Mouse (Mus musculus) lung, adult 18-20 months (tissue): Measurements from ENCODE around the gene Lama4.

Experiments used
- DNase-seq, 2 experiments: peaks; one replicate each; pipeline ENCODE4 v3.0.0; 2022; ENCODE audit warnings: mixed read lengths in 2 of 2

Lama4 gene

GRCm38 (mm10) chr10:38995896-38996295 is 30.6 kb downstream of the Lama4 start:
- DNase-seq, result no peak

GRCm38 (mm10) chr10:39000951-39001350 is 35.6 kb downstream of the Lama4 start:
- DNase-seq, result no peak

GRCm38 (mm10) chr10:39002521-39002920 is 37.2 kb downstream of the Lama4 start:
- DNase-seq, result no peak

GRCm38 (mm10) chr10:39003520-39003919 is 38.2 kb downstream of the Lama4 start:
- DNase-seq, result no peak

DNA sequence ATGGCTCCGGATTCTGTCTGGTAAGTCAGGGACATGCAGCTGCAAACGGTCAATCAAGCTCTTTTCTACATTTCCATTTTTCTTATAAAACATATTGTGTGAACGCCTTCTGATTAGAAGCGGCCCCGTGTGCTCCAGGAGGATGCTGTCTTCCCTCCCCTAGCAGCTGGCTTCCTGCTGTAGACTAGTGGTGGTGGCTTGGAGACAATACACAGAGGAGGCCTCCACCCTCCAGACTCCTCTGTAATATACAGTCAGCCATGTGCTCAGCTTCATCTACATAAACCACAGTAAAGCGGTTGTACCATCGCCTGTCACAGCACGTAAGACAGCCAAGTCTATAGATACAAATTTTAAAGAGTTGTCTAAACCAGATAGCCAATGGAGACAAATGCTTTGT is 40.2 kb downstream of the Lama4 start:
- DNase-seq, result no peak

DNA sequence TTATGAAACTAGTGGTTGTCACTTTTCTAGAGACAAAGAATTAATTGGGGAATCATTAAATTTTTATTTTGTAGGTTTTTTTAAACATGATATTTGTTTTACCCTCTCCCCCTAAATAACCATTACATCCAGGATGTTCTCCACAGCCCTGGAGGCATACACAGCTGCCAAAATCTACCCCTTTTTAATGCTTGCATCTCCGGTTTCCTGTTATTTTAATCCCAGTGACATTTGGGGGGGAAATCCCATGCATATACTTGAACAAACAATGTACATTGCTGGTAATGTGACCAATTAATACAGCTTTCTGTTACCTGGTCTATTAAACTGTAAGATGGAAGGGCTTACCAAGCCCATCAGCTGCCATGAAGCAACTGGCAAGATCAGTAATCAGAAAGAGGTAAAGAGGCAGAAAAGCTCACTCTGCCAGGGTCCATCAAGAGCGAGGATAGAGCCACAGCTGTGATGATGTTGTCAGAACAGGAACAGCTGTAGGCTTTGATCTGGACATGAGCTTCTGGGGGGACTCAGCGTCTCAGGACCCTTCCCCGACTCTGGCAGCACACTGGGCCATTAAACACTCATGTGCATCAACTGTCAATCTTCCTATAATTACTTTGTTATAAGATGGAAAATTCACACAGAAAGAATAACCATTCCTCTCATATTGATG is 41.3 kb downstream of the Lama4 start:
- no peak for DNase-seq

DNA sequence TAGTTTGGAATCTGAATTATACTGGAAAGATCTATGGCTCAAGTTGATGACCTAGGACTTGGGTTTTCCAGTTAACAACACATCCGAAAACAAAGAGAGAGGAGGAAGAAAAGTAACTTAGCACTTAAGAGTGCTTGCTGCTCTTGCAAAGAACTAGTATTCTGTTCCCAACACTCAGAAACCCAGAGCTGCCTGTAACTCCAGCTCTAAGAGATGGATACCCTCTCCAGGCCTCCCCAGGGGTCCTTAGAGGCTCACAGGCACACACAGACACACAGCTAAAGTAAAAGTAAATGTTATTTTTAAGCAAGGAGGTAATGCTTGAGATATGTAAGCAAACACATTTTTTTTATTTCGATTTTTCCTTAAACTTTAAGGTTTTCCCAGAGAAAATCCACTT is 49.5 kb downstream of the Lama4 start:
- DNase-seq, result no peak

GRCm38 (mm10) chr10:39017986-39018385 is 52.7 kb downstream of the Lama4 start:
- DNase-seq, result no peak

- DNase-seq, result no peak
Observed at GRCm38 (mm10) chr10:39018635-39019034, 53.3 kb downstream of the Lama4 start.

DNA sequence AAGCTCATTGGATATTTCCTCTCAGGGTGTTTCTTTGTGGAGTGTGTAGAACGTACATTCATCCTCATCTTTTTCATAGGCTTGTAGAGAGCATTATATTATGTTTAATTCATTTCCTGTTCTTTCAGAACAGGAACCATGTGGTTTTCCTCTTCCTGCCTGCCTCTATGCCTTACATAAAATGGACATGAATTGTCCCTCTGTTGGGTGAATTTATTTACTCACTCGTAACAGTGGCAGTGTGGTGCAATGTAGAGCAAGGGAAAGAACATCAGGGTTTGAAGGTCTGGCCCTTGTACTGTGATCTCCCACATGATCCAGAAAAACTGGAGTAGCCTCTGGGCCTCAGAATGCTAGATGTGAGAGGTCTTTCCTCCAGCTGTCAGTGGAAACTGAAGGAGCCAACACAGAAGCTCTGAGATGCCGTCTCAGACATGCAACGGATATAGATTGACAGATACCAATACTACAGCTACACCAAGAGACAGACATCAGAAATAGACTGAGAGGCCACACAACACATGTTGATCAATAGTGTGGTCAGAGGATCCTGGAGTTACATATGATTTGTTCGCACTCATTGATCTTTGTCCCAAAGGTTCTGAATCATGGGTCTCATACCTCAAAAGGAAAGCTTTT is 58.4 kb downstream of the Lama4 start:
- no peak for DNase-seq

GRCm38 (mm10) chr10:39026529-39026928 is 61.2 kb downstream of the Lama4 start:
- no peak for DNase-seq

DNA sequence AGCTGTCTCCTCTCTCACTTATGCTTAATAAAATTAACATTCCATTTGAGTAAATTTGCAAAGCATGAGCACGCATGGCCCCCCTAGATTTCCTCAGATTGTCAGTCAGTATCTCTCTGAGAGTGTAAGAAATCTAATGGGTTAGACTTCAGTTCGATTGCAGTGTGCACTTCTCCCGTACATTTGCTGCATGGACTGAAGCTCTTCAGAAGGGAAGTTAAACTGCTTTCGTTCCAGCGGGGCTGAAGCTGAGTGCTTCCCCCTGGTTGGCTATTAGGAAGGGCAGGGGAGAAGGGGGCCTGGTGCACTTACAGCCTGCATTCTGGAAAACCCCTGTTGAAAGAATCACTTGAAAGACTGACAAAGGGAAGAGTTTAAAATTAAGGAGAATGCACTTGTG is 61.7 kb downstream of the Lama4 start:
- no peak for DNase-seq

- DNase-seq, result no peak
Observed at GRCm38 (mm10) chr10:39028403-39028802, 63.1 kb downstream of the Lama4 start.

- no peak for DNase-seq
Observed at GRCm38 (mm10) chr10:39029297-39030147, 64.2 kb downstream of the Lama4 start.

DNA sequence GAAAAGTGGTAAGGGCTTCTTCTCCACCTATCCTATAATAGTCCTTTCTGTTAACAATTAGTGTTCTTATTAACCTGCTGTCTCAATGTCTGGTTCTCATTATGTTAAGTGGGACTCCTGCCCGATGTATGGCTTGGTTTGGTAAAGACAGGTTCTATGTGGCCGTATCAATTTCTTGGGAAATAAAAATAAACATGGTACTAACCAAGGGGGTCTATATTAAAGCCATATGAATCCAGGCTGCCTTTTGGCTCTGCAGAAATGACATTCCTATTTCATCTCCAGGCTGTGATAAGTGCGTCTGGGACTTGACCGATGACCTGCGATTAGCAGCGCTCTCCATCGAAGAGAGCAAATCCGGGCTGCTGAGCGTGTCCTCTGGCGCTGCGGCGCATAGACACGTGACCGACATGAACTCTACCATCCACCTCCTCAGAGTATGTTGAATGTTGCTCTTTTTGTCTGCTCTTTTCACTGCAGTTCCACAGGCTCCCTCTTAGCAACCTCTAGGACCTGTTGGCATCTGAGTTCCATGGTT is 64.9 kb downstream of the Lama4 start:
- no peak for DNase-seq

- DNase-seq, result no peak
Observed at GRCm38 (mm10) chr10:39039564-39039963, 74.2 kb downstream of the Lama4 start.

- no peak for DNase-seq
Observed at GRCm38 (mm10) chr10:39040026-39040425, 74.7 kb downstream of the Lama4 start.

- no peak for DNase-seq
Observed at GRCm38 (mm10) chr10:39044476-39044995, 79.2 kb downstream of the Lama4 start.

DNA sequence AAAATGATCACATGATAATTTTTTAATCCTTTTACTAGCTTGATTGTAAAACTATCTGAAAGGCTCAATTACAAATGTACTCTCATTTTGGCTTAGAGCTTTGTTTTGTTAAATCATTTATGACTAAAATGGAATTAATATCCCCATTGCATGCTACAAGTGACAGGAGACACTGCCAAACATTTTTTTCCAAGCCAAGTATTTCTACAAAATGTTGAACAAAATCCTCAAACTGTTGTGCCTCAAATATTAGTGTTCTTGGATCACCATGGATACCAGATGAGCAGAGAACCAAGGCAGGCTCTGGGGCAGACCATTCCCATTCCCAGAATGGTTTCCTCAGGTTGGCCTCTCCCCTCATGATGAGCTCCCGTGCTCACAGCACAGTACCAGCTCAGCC is 79.8 kb downstream of the Lama4 start:
- DNase-seq, result no peak

DNA sequence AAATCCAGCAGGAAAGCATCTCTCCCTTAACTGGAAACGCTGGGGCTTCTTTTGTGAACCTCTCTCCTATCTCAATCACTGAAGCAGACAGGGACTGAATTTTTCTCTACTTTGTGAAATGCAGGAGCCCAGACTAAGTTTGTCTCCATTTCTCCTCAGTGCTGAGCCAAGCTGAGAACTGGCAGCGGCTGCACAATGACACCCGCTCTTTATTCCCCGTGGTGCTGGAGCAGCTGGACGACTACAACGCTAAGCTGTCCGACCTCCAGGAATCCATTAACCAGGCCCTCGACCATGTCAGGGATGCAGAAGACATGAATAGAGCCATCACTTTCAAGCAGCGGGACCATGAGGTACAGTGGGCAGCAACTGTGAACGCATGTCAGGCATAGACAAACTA is 82.5 kb downstream of the Lama4 start:
- no peak for DNase-seq

GRCm38 (mm10) chr10:39049581-39050294 is 84.4 kb downstream of the Lama4 start:
- DNase-seq, result no peak

DNA sequence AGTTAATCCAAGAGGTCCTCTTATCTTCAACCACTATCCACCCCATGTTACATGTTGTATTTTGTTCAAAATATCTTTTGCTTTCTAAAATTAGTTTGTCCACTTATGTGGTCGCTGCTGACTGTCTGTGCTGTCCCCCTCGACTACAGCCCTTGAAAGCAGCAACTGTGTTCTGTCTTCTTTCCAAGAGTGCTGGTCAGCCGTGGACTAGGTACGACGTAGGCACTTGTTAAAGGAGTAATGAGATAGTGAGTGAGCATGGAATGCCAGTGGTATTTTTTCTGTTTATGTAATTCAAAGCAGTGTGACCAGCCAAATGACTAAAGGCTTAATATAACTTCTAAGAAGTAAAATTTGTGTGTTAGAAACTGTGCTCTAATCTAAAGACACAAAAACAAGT is 90.7 kb downstream of the Lama4 start:
- DNase-seq, result no peak

GRCm38 (mm10) chr10:39064732-39065131 is 99.4 kb downstream of the Lama4 start:
- no peak for DNase-seq
